Mouse (Mus musculus) neural tube, embryonic 12.5 days (tissue): ENCODE results near the gene Olfr767. TPM values are rescaled to one million over a fixed set of nuclear protein-coding genes. Genes with fewer than 3 reads are reported as not detected.
A peak's percentile ranks its signal among the peaks of the same experiment; 100 is the strongest.
"Not testable (repeated sequence)": the region's sequence is repeated elsewhere in the genome, so short reads cannot be mapped to it uniquely, and the experiment has no call there.

Experiments used
- ATAC-seq: fragments of 200-750 bp; cut with Nextera tagmentation; 2 replicates; pipeline ENCODE4 v1.8.0; 2017; ENCODE audit warnings: low read depth, mild to moderate bottlenecking, moderate TSS enrichment, moderate library complexity; ENCODE audit not compliant: low FRiP score
- H3K27ac ChIP-seq: fragments of 300-500 bp; sonication (generic); 2 replicates; pipeline ENCODE4 v1.5.1; 2016
- H3K27me3 ChIP-seq: fragments of 300-500 bp; sonication (generic); replicated peaks from 2 replicates; pipeline ENCODE4 v1.6.1; 2016; ENCODE audit warnings: mild to moderate bottlenecking
- H3K36me3 ChIP-seq: fragments of 300-500 bp; sonication (generic); 2 replicates; pipeline ENCODE4 v1.6.1; 2016; ENCODE audit warnings: mild to moderate bottlenecking
- H3K4me1 ChIP-seq: fragments of 300-500 bp; sonication (generic); 2 replicates; pipeline ENCODE4 v1.6.1; 2016
- H3K4me2 ChIP-seq: fragments of 300-500 bp; sonication (generic); replicated peaks from 2 replicates; pipeline ENCODE4 v1.6.1; 2016; ENCODE audit warnings: mild to moderate bottlenecking
- H3K4me3 ChIP-seq: fragments of 300-500 bp; sonication (generic); 2 replicates; pipeline ENCODE4 v1.5.1; 2016
- H3K9ac ChIP-seq: fragments of 300-500 bp; sonication (generic); 2 replicates; pipeline ENCODE4 v1.6.1; 2016; ENCODE audit warnings: mild to moderate bottlenecking
- H3K9me3 ChIP-seq: fragments of 300-500 bp; sonication (generic); 2 replicates; pipeline ENCODE4 v1.6.1; 2016; ENCODE audit warnings: mild to moderate bottlenecking
- WGBS: fragments of 180-500 bp; shearing (Covaris S2); methylation state at CpG from one replicate; pipeline ENCODE4 v1.1.7; 2016; 5-methylcytosine and 5-hydroxymethylcytosine counted together
- polyA plus RNA-seq: library from polyadenylated mRNA; unstranded; fragments of >200 nt; fragmentation: Nextera tagmentation; extraction: Ambion mirVana; gene quantifications from 2 replicates; pipeline ENCODE4 v1.2.1, GENCODE M21; 2016

The Olfr767 gene
- not detected in 2 replicates for polyA plus RNA-seq

DNA sequence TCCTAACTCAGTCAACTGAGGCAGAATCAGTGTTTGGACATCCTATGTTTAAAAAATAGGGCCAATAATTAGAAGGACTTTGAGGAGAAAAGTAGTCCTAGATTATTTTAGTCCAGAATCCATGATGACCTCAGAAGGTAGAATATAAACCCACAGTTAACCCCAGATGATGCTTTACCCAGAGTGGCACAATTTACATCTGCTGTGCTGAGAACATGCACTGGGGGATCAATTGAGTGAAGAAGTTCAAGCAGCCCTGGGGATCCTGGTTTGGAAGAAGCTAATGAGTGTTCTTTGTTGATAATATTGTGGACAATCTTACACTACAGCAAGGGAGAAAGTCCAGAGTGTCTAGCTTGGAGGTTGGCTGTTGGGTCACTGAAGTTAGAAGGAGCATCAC, at the start of gene Olfr767:
TSS of gene Olfr767 (minus strand) at position 101 of the 400 bp plus-strand sequence.
- not testable (repeated sequence) for ATAC-seq, H3K4me2 ChIP-seq, H3K9ac ChIP-seq, H3K4me1 ChIP-seq, H3K27me3 ChIP-seq, H3K36me3 ChIP-seq, H3K9me3 ChIP-seq, H3K4me3 ChIP-seq, H3K27ac ChIP-seq

DNA sequence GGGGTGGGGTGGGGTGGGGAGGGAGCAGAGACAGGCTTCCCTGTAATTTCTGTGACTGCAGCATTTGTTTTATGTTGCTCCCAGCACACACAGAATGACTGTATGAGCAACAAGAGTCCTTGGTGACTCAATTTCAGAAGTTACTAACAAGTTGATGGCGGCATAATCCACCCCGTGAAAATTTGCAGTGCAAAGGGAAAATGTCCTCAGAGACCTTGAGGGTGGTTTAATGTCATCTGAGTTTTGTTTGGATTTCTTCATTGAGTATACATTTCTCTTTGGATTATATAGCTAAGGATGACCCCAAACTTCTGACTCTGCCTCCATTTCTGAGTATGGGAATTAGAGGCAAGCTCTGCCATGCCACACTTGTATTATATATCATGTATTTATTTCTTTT, 35.1 kb upstream of the Olfr767 start, which contains the start of gene Olfr769:
TSS of gene Olfr769 (minus strand) at position 101 of the 400 bp plus-strand sequence.
- Histone ChIP-seq H3K4me1 (no peaks in the 10 kb centered on the region), H3K9me3 (no peaks in the 10 kb centered on the region), H3K9ac (no peak within 1 kb of the TSS), H3K36me3 (no peaks in the 10 kb centered on the region), H3K4me2 (no peak within 1 kb of the TSS), H3K27ac (no peak within 1 kb of the TSS), H3K4me3 (no peak within 1 kb of the TSS), H3K27me3 (no peaks in the 10 kb centered on the region)
- no peak for ATAC-seq
- 90% methylated on average over 2 of the region's 2 CpGs for WGBS

DNA sequence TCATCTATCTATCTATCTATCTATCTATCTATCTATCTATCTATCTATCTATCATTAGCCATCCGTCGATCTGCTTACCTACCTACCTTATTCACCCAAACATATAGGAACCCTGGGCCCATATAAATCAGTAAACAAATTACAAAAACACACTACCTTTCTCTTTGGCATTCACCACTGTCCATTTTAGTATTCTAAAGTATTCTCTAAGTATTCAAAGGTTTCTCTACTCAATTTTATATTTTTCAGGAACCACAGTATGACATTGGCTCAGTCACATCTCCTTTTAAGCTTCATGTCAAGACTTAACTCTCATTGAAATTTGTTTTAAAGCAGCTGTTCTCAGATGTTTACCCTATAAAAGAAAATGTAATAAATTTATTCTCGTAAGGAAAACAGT, 32.4 kb upstream of the Olfr767 start:
- Histone ChIP-seq H3K4me3 (no peak overlapping the region), H3K9ac (no peak overlapping the region), H3K27me3 (no peaks in the 10 kb centered on the region), H3K9me3 (no peaks in the 10 kb centered on the region), H3K27ac (no peak overlapping the region), H3K4me2 (no peak overlapping the region), H3K4me1 (no peaks in the 10 kb centered on the region), H3K36me3 (no peaks in the 10 kb centered on the region)
- 96% methylated on average over 3 of the region's 3 CpGs for WGBS
- ATAC-seq = no peak

DNA sequence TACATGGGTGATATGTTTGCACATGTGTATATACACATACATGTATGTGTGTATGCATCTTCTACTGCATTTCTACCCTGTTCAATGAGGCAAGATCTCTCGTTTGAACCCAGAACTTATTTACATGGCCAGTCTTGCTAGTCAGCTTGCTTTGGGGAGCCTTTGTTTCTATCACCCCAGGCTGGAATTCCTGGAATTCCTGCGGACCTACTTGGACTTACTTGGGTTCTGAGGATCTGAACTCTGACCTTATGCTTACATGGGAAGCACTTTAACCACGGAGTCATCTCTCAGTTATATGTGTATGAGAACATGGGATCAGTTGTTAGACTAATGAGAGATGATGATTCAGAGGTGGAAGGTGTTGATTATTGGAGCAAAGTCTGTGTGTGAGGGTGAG, 18.5 kb upstream of the Olfr767 start:
- no peak overlapping the region for H3K4me2 ChIP-seq
- no peak for ATAC-seq
- no peaks in the 10 kb centered on the region for H3K36me3 ChIP-seq
- H3K27ac ChIP-seq = no peak overlapping the region
- no peak overlapping the region for H3K9ac ChIP-seq
- H3K4me1 ChIP-seq = no peaks in the 10 kb centered on the region
- H3K27me3 ChIP-seq = no peaks in the 10 kb centered on the region
- WGBS = 41% methylated on average over 3 of the region's 3 CpGs
- no peak overlapping the region for H3K4me3 ChIP-seq
- H3K9me3 ChIP-seq = no peaks in the 10 kb centered on the region

DNA sequence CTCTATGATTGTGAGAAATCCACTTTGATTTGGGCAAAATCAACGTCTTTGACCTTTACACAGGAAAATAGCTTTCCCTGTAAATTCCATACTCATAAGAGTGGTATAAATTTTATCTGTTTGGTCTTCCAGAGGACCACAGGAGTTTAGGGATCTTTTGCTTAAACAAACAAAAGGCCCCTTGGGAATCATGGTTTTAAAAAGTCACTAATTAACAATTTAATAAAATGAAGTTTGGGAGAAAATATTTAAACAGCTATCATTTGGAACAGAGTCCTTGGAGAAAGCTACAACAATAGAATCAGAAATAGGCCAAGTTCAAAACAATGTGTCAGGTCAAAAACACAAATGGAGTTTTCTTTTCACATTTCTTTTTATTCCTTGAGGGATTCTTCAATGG, 16.6 kb upstream of the Olfr767 start, which contains the start of gene Olfr768:
TSS of gene Olfr768 (minus strand) at position 101 of the 400 bp plus-strand sequence.
- H3K27ac ChIP-seq = no peak within 1 kb of the TSS
- H3K4me2 ChIP-seq = no peak within 1 kb of the TSS
- H3K4me1 ChIP-seq = no peaks in the 10 kb centered on the region
- no peaks in the 10 kb centered on the region for H3K36me3 ChIP-seq
- H3K27me3 ChIP-seq = no peaks in the 10 kb centered on the region
- no peak for ATAC-seq
- WGBS = 76% methylated on average over 1 of the region's 1 CpGs
- no peak within 1 kb of the TSS for H3K4me3 ChIP-seq
- no peak within 1 kb of the TSS for H3K9ac ChIP-seq
- no peaks in the 10 kb centered on the region for H3K9me3 ChIP-seq

DNA sequence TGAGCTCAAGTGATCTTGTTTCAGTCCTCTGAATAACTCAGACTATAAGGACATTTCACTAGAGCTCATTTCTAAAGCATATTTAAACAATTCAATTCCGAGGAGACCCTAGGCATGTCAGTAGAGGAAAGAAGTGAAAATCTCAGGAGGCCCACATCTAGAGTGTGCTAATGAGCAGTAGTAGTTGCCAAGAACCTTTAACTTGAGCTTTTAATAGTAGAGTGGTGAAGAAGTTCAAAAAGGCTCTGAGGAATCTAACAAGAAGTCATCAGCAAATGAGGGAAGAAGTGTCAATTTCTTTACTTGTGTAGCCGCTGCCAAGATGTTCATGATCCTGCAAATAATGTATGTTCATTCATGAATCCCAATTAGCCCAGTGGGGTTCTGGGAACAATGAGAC, 13.8 kb downstream of the Olfr767 start, which contains the start of gene Olfr766-ps1:
TSS of gene Olfr766-ps1 (minus strand) at position 101 of the 400 bp plus-strand sequence.
- 88% methylated on average over 2 of the region's 2 CpGs for WGBS
- H3K4me2 ChIP-seq = no peak within 1 kb of the TSS
- H3K36me3 ChIP-seq = no peaks in the 10 kb centered on the region
- H3K27ac ChIP-seq = no peak within 1 kb of the TSS
- H3K4me1 ChIP-seq = no peaks in the 10 kb centered on the region
- no peak within 1 kb of the TSS for H3K9ac ChIP-seq
- no peaks in the 10 kb centered on the region for H3K27me3 ChIP-seq
- H3K4me3 ChIP-seq = no peak within 1 kb of the TSS
- no peak for ATAC-seq
- H3K9me3 ChIP-seq = no peaks in the 10 kb centered on the region

DNA sequence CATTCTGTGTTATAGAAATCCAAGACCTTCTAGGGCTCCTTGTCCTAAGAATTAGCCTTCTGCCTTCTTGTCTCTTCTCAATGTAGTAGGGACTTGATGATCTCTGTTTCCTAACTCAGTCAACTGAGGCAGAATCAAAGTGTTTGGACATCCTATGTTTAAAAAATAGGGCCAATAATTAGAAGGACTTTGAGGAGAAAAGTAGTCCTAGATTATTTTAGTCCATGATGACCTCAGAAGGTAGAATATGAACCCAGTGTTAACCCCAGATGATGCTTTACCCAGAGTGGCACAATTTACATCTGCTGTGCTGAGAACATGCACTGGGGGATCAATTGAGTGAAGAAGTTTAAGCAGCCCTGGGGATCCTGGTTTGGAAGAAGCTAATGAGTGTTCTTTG, 32.8 kb downstream of the Olfr767 start, which contains the start of gene Olfr765:
TSS of gene Olfr765 (minus strand) at position 101 of the 400 bp plus-strand sequence.
- H3K9ac ChIP-seq, H3K27ac ChIP-seq, H3K4me1 ChIP-seq, H3K4me3 ChIP-seq, H3K36me3 ChIP-seq, ATAC-seq, H3K27me3 ChIP-seq, H3K9me3 ChIP-seq, H3K4me2 ChIP-seq: not testable (repeated sequence)

DNA sequence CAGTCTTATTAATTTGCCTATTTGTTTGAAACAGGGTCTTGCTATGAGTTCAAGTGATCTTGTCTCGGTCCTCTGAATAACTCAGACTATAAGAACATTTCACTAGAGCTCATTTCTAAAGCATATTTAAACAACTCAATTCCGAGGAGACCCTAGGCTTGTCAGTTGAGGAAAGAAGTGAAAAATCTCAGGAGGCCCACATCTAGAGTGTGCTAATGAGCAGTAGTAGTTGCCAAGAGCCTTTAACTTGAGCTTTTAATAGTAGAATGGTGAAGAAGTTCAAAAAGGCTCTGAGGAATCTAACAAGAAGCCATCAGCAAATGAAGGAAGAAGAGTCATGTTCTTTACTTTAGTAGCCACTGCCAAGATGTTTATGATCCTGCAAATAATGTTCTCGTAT, 42.9 kb downstream of the Olfr767 start, which contains the start of gene Olfr764-ps1:
TSS of gene Olfr764-ps1 (minus strand) at position 101 of the 400 bp plus-strand sequence.
- no peak within 1 kb of the TSS for H3K9ac ChIP-seq
- no peak within 1 kb of the TSS for H3K27ac ChIP-seq
- no peaks in the 10 kb centered on the region for H3K4me1 ChIP-seq
- H3K9me3 ChIP-seq = no peaks in the 10 kb centered on the region
- 84% methylated on average over 3 of the region's 3 CpGs for WGBS
- H3K27me3 ChIP-seq = no peaks in the 10 kb centered on the region
- no peak for ATAC-seq
- no peaks in the 10 kb centered on the region for H3K36me3 ChIP-seq
- H3K4me2 ChIP-seq = no peak within 1 kb of the TSS
- H3K4me3 ChIP-seq = no peak within 1 kb of the TSS

DNA sequence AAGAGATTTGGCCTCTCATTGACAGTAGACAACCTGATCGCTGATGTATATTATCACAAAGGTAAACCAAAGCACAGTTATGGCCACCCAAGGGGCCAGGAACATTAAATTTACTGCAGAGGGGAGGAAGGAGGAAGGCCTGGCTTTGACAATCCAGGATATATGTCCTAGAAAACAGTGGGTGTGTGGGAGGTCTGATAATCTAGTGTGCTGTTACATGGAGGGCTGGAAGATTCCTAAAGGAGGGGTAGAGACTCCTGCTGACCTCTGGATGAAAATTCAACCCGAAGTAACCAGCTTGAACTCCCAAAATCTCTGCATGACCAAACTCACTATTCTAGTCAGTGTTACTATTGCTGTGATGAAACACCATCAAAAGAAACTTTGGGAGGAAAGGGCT, 54.4 kb downstream of the Olfr767 start:
- Histone ChIP-seq H3K4me3 (no peak overlapping the region), H3K27me3 (no peaks in the 10 kb centered on the region), H3K9me3 (no peaks in the 10 kb centered on the region), H3K9ac (no peak overlapping the region), H3K36me3 (no peaks in the 10 kb centered on the region), H3K4me2 (no peak overlapping the region), H3K4me1 (no peaks in the 10 kb centered on the region), H3K27ac (no peak overlapping the region)
- 79% methylated on average over 2 of the region's 2 CpGs for WGBS
- no peak for ATAC-seq

DNA sequence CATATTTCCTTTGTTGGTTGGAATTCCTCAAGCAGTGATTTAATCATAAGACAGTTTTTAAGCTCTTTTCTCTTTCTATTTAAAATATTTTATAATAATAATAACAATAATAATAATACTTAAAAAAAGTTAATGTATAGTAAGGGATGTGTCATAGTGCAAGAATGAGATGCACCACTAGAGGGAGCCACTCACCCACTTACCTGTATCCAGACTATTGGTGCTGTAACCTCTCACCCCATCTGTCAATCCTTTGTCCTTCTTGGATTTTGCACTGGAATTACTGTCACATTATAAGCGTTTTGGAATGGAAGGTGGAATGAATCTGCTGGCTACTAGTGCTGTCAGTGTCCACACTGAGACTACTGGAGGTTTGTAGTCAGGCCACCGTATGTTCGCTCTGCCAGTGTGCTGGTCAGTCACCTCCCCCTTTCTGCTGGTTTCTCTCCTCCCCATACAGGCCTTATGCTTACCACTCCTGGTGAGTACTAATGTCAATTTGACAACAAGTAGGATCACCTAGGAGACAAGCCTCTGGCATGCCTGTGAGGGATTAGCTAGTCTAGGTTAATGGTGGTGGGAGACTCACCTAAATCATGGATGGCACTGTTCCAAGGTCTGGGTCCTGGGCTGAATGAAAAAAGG, 56.6 kb downstream of the Olfr767 start:
- Histone ChIP-seq H3K36me3 (no peaks in the 10 kb centered on the region), H3K9ac (no peak overlapping the region), H3K27ac (no peak overlapping the region), H3K4me1 (no peaks in the 10 kb centered on the region), H3K4me3 (no peak overlapping the region), H3K27me3 (no peaks in the 10 kb centered on the region), H3K9me3 (no peaks in the 10 kb centered on the region), H3K4me2 (no peak overlapping the region)
- WGBS = 66% methylated on average over 3 of the region's 3 CpGs
- peak; percentile 77 for ATAC-seq

Other genes with a start within 250 kb of the Olfr767 start
- 20.1 and 20.4 TPM in 2 replicates for gene Gdf11, start 191.2 kb downstream of the Olfr767 start, polyA plus RNA-seq
- gene Cd63, start 181.9 kb downstream of the Olfr767 start, polyA plus RNA-seq = 199 and 208 TPM in 2 replicates
- gene Rdh5, start 160.0 kb downstream of the Olfr767 start, polyA plus RNA-seq = 13.5 and 15.7 TPM in 2 replicates
- 227 and 233 TPM in 2 replicates for gene Bloc1s1, start 158.9 kb downstream of the Olfr767 start, polyA plus RNA-seq
- 7.9 and 8.3 TPM in 2 replicates for gene Itga7, start 149.1 kb downstream of the Olfr767 start, polyA plus RNA-seq
- not detected in 2 replicates for gene Mettl7b, start 121.9 kb downstream of the Olfr767 start, polyA plus RNA-seq
- gene Olfr9, start 93.5 kb downstream of the Olfr767 start, polyA plus RNA-seq = not detected in 2 replicates
- not detected in 2 replicates for gene Olfr763, start 72.1 kb downstream of the Olfr767 start, polyA plus RNA-seq
- not detected in 2 replicates for gene Olfr764-ps1, start 43.0 kb downstream of the Olfr767 start, polyA plus RNA-seq
- gene Olfr765, start 32.9 kb downstream of the Olfr767 start, polyA plus RNA-seq = not detected in 2 replicates
- not detected in 2 replicates for gene Olfr766-ps1, start 13.9 kb downstream of the Olfr767 start, polyA plus RNA-seq
- gene Olfr768, start 16.5 kb upstream of the Olfr767 start, polyA plus RNA-seq = not detected in 2 replicates
- not detected in 2 replicates for gene Olfr769, start 35.0 kb upstream of the Olfr767 start, polyA plus RNA-seq
- gene Olfr770, start 56.1 kb upstream of the Olfr767 start, polyA plus RNA-seq = not detected in 2 replicates
- gene Olfr771, start 81.8 kb upstream of the Olfr767 start, polyA plus RNA-seq = not detected in 2 replicates
- not detected in 2 replicates for gene Olfr772, start 95.0 kb upstream of the Olfr767 start, polyA plus RNA-seq
- gene Olfr773, start 104.5 kb upstream of the Olfr767 start, polyA plus RNA-seq = not detected in 2 replicates
- not detected in 2 replicates for gene Olfr774, start 153.3 kb upstream of the Olfr767 start, polyA plus RNA-seq
- not detected in 2 replicates for gene Olfr775, start 165.5 kb upstream of the Olfr767 start, polyA plus RNA-seq
- not detected in 2 replicates for gene Olfr776, start 176.2 kb upstream of the Olfr767 start, polyA plus RNA-seq
- gene Olfr777, start 188.6 kb upstream of the Olfr767 start, polyA plus RNA-seq = not detected in 2 replicates
- not detected in 2 replicates for gene Olfr780, start 235.2 kb upstream of the Olfr767 start, polyA plus RNA-seq
- not detected in 2 replicates for gene Olfr781, start 245.9 kb upstream of the Olfr767 start, polyA plus RNA-seq